Mouse (Mus musculus) T-helper 2 cell (primary cell): ENCODE results near the gene Snx9.

Source experiments
- in situ Hi-C: fragments of 300-600 bp; cut with MboI, MseI; formaldehyde crosslinking; loops from one replicate; pipeline ENCODE4 v1.15.1; 2025; ENCODE audit warnings: high pct_unique_total_duplicates

The Snx9 gene

DNA sequence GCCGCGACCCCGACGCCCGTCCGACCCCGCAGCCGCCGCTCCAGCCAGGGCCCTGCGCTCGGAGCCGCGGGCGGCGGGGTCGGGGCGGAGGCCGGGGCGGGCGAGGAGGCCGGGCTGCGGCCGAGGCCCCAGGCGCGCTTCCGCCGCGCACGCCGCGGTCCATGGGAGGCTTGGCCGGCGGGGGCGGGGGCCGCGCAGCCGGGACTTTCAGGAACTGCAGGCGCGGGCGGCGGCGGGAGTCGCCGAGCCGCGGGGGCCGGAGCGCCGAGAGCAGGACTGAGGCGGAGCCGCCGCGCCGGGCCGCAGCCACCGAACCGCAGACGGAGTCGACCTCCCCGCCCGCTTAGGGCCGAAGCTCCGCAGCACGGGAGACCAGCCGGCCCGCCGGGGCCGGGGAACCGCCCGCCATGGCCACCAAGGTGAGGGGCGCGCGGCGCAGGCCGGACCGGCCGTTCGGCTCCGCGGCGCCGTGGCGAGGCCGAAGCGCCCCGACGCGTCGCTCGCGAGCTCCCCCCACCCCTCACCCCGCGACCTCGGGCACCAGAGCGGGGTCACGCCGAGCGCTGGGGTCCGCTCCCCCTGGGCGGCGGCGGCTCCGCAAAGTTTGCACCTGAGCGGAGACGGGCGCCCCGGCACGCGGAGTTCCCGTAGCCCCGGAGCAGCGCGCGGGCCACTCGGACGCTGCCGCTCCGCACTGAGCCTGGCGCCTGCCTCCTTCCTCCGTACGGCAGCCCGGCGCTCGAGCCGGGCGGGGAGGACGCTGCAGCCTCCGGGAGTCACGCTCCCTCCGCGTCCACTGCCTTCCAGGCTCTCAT lies at the start of gene Snx9:
Gene Snx9, plus strand, starts transcription at position 202 of the 815 bp plus-strand sequence.
- in situ Hi-C loops: no loop called here

DNA sequence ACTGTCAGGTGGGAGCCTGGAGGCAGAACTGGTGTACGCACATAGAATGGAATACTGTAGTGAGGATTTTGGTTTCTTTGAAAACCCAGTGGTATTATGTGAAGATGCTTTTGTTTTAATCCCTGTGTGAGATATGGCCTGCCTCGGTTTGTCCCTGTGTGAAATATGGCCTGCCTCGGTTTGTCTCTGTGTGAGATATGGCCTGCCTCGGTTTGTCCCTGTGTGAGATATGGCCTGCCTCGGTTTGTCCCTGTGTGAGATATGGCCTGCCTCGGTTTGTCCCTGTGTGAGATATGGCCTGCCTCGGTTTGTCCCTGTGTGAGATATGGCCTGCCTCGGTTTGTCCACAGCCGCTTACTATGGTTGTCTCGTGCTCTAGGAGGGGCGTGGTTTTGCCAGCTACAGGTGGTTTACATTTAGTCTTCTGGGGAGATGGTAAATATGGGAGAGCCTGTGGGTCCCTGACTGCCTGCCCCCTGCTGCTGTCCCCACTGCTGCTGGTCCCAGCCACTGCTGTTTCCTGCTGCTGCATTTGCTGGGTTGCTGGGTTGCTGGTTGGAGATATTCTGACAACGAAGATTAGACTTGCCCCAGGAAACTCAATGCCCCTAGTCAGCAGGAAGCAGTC lies 48.9 kb upstream of the Snx9 start:
- in situ Hi-C loops: no loop called here

DNA sequence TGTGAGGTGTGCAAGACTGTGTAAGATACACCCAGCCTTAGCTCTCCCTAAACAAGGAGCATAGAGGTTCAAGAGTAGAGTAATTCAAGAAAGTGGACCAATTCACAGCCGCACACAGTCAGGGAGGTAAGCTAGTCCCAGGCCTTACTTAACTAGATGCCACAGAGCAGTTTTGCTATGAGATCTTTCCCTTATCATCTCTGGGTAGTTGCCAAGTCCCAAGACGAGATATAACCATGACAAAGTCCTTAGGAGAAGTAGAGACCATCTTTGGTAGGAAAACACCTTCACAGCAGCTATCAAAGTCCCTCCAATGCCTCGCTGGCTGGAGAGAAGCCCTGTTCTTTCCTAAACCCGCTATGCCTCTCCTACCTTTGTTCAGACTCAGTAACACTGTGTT lies 47.5 kb upstream of the Snx9 start:
- in situ Hi-C loops: no loop called here

DNA sequence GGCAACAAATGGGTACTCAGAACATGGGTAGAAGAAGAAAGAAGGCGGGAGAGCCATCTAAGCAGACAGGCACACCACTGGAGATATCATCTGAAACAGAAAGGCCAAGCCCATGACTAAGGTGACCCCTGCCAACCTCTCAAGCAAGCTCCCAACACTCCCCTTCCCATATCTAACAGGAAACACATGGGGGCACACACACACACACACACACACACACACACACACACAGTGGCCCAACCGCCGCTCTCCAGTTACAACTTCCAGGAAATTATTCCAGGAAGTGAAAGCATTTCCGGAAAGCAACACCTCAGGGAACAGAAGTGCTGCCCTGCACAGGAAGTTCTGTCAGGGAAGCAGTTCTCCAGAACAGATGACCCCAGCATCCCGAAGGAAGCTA lies 46.9 kb upstream of the Snx9 start:
- in situ Hi-C loops: no loop called here

DNA sequence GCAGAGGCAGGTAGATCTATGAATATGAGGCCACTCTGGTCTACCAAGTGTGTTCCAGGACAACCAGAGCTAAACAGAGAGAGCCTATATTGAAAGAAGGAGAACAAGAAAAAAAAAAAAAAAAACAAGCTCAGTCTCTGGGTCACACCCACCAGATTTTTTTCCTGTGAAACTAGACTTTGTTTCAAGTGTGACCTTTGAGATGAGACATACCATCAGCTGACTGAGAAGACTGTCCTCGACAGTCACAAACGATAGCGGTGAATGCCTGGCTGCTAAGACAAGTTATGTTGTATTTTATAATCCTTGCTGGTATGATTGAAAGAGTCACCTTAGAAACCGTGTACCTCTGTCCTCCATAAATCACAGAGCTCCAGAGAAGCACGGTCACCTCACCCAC lies 45.8 kb upstream of the Snx9 start:
- in situ Hi-C loops: loop anchor here (5.0 kb wide), 2 partner anchors 42 to 92 kb away; no protein-coding TSS in a partner anchor

DNA sequence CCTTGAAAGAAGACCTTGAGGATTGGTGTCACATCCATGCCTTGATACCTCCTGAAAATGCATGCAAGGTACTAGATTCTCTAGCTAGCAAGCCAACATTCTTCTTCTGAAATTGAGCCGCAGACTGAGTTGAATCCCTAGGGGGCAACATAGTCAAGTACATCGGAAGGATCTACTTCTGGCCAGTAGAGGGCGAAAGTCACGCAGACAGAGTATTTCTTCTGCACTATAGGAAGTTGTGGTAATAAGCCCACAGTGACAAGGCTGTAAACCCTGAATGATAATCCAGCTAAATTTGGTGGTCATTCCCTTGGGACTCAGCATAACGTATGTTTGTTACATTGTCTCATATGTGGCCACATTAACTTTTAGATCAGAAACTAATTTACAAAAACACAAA lies 45.3 kb upstream of the Snx9 start:
- in situ Hi-C loops: loop anchor here (5.0 kb wide), 2 partner anchors 41 to 91 kb away; no protein-coding TSS in a partner anchor

DNA sequence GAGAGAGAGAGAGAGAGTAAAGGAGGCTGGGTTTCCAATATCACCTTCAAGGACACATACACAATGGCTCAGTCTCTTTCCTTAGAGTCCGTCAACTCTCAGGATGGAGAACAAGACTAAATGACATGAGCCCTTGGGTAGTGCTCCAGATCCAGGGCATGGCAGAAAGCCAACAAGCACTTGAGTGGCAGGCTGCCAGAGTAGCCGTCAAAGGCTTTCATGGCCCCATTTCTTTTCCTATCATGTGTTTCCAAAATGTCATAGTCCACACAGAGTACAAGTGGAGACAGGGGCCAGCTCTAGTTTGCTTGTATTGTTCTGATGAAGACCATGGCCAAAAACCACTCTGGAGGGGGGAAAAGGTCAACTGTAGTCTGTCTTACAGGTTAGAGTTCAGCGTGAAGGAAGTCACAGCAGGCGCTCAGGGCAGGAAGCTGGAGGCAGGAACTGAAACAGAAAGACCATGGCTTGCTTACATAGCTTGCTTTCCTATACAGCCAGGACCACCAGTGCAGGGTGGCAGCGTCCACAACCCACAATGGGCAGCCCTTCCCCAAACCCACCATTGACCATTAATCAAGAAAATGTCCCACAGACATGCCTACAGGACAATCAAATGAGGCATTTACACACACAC lies 43.9 kb upstream of the Snx9 start:
- in situ Hi-C loops: loop anchor here (5.0 kb wide), 2 partner anchors 40 to 90 kb away; no protein-coding TSS in a partner anchor

DNA sequence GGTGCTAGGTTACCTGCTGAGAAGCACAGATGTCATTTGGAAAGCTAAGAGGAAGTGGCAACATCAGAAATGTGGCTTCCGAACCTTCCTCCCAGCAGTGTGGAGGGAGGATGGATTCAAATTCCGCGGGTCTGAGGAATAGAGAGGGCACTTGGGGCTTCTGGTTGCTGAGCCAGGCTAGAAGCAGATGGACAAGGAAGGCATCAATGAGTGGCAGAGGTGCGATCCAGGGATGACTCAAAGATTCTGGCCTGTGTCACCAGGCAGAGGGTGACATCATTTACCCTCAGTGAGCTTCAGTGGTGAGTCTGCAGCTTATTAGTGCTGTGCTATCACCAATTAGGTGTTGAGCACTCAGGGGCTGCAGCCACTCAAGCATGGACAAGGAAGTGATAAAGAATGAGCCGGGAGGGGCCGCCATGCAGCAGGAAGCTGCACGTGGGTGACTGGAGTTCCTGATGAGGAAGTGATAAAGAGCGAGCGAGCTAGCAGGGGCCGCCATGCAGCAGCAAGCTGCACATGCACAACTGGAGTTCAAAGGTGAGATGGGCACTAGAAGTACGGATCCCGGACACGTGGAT lies 42.8 kb upstream of the Snx9 start:
- in situ Hi-C loops: loop anchor here (5.0 kb wide), 2 partner anchors 39 to 89 kb away; no protein-coding TSS in a partner anchor

DNA sequence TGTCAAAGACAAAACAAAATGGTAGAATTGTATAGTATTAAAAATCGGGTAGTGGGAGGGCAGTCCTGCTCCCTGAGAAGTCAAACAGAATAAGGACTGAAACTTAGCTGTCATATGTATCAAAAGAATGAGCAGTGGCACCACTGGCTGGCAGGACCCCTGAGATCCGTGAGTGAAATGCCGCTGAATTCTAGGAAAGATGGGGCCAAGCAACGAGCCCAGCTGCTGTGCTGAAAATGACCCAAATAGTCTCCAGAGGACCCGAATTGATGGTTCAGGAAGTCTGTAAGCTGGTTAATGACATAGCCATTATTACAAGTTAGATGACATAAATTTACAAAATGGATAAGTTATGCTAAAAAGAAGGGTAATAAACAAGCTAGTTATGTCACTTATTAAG lies 42.2 kb upstream of the Snx9 start:
- in situ Hi-C loops: loop anchor here (5.0 kb wide), 2 partner anchors 38 to 88 kb away; no protein-coding TSS in a partner anchor

DNA sequence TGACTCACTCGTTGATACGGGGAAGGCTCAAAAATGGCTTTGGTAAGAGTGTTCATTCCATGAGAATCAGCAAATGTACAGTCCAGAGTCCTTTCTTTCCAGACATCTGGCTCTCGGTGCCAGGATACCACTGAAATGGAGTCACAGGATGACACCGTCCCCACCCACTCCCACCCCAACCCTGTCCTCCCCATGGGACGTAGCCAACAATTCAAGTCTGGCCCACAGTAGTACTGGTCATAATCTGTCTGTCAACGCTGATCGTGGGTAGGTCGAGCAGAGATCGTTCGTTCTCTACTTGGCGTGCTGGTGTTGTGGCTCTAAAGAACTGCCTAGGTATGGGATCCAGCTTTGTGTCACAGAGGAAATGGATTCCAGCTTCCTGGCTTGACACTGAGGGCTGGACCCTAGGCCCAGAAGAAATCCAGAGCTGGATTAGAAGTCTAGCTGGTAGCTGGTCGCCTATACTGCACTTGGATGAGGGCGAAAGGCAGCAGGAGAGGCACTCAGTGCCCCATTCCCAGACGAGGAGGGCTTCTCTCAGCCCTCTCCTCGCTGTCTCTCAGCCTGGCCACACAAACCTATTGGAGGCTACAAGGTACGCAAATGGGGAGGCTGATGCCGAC lies 41.6 kb upstream of the Snx9 start:
- in situ Hi-C loops: loop anchor here (5.0 kb wide), 2 partner anchors 38 to 88 kb away; no protein-coding TSS in a partner anchor

DNA sequence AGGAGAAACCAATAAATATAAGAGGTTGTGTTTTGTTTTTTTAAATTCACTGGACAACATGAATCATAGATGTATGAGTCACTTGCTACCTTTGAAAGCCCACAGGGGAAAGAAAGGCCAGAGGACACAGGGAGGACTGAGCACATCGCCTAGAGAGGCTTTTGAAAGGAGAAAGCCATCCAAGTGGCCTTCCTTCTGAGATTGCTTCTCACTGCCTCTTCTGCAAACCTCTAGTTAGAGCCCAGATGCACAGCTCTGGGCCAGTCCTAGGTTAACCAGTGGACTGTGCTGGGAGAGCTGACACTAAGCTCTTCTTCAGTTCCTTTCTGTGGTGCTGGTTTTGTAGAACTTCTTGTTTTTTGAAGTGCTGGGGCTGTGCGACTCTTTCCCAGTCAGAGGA lies 40.9 kb upstream of the Snx9 start:
- in situ Hi-C loops: no loop called here

DNA sequence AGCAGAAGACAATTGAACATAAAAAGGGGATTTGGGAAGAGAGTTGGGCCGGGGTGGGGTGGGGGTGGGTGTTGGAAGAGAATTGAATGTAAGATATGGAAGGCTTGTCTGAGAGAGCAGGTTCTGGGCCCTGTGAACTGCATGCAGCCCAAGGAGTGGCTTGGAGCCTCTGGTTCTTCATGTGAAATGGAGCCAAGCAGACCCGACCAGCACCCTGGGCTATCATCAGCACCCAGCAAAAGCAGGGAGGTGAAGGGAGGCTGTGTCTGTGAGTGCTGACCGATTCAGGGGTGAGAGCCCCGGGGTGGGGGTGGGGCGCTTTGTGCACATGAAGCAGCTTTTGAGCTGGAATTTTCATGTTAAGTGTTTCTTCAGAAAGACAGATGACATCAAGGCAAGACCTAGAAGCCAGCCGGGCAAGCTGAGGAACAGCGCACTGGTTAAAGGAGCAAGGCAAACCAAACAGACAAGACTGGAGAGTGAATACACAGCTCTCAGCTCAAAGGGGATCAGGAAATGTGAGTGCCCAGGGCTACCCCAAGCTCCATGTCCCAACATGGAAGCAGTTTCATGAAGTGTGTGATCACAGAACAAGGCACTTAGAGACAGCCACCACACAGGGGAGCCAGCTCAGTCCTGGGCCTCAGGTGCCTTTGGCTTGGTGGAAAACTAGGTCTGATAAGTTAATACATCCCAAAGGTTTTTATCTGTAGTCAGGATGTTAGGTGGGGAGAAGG lies 40.1 kb upstream of the Snx9 start:
- in situ Hi-C loops: no loop called here

DNA sequence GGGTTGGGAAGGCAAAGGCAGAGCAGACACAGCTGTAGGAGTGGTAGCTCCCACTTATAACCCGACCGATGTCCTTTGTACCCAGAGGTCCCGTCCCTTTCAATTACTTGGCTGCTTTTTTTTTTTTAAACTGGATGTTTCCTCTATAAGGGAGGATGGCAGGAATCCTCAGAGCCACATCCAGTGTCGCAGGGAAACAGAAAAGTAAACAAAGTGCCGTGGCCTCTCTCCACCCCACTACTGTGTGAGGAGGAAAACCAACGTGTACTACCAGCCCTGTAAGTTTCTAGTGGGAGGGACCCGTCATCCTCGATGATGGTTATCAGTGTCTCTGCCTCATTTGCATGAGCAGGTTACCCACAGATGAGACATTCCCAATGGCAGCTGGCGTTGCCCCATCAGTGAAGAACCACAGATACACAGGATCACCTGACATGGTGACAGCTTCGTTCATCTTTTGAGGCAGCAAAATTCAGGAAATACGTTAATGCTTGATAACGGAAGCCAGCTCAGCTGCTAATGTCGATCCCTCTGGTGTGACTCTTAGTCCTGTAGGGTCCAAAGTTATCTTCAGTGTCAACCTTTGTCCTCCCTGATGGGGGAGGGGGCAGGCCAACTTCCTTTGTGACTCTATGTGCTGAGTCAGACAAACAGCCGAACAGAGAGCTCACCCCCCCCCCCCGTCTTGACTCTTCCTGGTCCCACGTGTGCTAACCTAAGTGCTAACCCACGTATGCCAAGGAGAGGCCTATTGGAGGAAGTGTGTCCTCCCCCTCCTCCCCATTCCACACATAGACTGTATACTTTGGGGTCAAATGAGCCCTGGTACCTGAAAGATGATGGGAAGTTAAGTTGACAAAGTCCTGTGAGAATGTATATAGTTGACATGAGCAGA lies 39.1 kb upstream of the Snx9 start:
- in situ Hi-C loops: no loop called here

DNA sequence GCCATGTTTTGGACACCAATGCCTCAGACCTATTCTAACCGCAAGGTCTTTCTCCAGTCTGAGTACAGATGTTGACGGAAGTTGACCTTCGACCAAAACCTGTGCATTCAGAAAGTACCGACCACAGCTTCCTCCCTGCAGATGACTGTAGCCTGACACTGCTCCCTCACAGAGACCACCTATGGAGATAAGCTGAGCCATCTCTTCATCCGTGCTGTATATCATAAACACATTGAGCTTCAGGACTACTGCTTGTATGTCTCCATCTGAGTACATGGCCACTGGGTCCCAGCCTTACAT lies 38.5 kb upstream of the Snx9 start:
- in situ Hi-C loops: no loop called here

DNA sequence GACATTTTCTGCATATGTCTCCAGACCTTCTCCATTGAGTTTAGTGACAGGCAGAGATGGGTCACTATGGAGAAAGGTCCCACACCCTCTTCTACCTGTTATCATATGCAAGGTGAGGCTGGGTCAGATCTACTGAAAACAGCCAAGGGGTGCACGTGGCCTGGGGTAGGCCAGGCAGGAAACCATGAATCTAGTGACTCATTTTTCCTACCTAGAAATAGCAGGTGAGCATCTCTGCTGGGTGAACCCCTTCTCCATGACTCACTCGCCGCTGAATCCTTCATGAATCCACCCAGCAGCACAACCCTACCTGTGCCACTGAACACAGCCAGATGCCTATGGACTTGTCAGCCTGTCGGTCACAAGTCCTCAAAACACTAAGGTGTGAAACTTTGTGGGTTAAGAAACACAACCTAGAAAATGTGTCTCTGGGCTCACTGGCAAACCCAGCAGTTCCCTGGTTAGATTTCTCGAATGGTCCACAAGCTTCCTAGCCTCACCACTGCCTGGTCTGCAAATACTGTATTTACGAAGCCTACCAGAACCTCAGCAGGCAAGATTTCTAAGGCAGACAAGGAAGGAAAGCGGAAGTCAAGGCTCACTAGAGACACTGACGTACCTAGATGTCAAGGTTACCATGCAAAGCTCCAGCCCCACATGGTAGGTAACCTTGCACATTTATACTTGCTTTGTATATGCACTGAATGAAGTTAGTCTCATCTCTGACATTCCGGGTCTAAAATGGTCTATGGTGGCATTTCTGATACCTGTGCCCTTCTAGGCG lies 37.7 kb upstream of the Snx9 start:
- in situ Hi-C loops: no loop called here

DNA sequence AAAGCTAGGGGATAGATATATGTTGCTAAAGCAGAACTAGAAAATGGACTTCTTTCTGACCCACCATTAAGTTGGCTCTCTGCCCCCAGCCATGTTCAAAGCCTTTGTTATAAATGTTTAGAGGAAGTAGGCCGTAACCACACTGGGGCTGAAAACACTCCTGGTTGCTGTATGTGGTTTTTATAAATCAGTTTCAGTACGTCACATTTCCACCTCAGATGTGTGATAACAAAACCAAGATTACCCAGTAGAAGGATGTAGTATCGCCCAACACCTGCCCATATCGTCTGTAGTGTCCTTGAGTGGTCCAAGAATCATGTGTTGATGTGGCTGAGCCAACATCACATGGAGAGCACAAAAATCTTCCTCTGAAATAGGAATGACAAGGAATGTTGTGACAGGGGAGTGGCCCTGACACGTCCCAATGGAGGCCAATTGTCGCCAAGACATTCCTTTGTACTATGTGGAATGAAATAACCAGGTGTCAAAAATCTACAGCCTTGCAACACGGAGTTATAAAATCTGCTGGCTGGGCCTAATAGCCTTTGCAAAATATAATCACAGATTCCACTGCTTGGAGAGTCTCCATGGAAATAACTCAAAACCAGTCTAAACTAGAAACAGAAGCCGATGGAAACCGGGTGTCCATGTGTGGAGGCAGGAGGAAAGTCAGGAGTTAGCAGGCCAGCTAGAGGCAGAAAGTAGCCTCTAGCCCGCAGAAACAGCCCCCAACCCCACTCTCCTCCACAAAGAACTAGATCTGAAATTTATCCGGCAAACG lies 36.6 kb upstream of the Snx9 start:
- in situ Hi-C loops: no loop called here

DNA sequence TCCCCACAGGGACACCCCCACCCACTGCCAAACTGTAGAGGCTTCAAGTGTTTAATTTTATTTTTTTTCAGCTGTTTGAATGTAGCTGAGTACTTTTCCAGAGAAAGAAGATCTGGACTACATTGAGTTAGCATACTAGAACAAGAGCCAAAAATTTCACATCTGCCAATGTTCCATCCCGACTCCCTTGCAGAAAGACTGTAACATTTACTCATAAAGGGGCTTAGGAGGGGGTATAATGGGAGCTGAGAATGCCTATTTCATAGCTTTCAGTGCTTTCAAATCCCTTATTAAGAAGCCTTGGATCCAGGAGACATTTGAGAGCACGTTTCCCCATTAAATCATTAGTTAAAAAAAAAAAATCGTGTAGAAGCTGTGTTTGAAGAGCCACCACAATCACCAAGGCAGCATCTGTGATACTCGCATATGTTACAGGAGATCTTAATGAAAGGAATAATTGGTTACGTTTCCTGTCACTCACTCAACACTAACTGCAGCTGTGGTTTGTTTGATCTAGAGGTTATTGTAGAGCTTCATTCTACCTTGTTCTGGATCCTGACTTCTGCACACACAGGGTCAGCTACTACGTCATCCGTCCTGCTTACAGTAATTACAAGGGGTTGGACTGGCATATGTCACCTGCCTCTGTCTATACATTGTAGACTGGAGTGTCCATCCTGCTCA lies 35.8 kb upstream of the Snx9 start:
- in situ Hi-C loops: no loop called here

DNA sequence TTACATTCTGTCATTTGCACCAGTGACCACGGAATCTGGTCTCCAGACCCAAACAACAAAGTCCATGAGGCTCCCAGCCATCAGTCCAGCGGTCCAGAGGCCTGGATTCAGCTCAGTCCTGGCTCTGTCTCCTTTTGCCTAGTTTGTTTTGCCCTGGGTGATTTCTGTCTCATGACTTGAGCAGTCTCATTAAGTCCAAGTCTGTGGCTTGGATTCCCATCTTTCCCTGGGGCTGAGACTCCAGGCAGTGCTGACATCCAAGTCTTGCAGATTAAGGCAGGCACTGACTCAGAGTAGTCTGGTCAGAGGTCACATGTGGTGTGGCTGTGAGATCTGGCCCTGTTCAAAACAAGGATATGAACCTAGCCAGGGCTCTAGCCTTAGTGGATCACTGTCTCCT lies 35.2 kb upstream of the Snx9 start:
- in situ Hi-C loops: no loop called here
